Mouse (Mus musculus): ENCODE measurements around the gene Ptprh.

Gene Ptprh

GRCm38 (mm10) chr7:4499034-4499433 lies 104.8 kb downstream of the Ptprh start:
- DNase-seq: no peak

All from kidney, postnatal 14 days (tissue).